Mouse (Mus musculus) heart, embryonic 14.5 days (tissue): ENCODE results near the gene Slc1a3. TPM values are rescaled to one million over a fixed set of nuclear protein-coding genes. Genes with fewer than 3 reads are reported as not detected.
A peak's percentile ranks its signal among the peaks of the same experiment; 100 is the strongest.

Experiments used
- ATAC-seq: fragments of 200-750 bp; cut with Nextera tagmentation; 2 replicates; pipeline ENCODE4 v1.8.0; 2017; ENCODE audit warnings: low read depth, moderate TSS enrichment; ENCODE audit not compliant: insufficient number of reproducible peaks, insufficient read depth, low FRiP score
- H3K27ac ChIP-seq, 2 experiments: fragments of 200-500 bp in 1 of 2; fragments of 300-500 bp in 1 of 2; sonication (generic) in 1 of 2; replicated peaks in 1 of 2; 2 replicates each; pipeline ENCODE4 v1.5.1; 2012 to 2014; ENCODE audit warnings: low read depth in 2 of 2, low read length in 2 of 2, control low read depth in 1 of 2, mild to moderate bottlenecking in 1 of 2, mixed read lengths in 1 of 2; ENCODE audit not compliant: control insufficient read depth in 1 of 2, insufficient read depth in 1 of 2
- H3K27me3 ChIP-seq: fragments of 300-500 bp; sonication (generic); 2 replicates; pipeline ENCODE4 v1.6.1; 2014; ENCODE audit warnings: mild to moderate bottlenecking, low read length, control low read depth; ENCODE audit not compliant: control insufficient read depth, insufficient read depth
- H3K36me3 ChIP-seq: fragments of 300-500 bp; sonication (generic); 2 replicates; pipeline ENCODE4 v1.6.1; 2014; ENCODE audit warnings: mild to moderate bottlenecking, control low read depth, low read length, mixed read lengths; ENCODE audit not compliant: control insufficient read depth, insufficient read depth
- H3K4me1 ChIP-seq, 2 experiments: fragments of 200-500 bp in 1 of 2; fragments of 300-500 bp in 1 of 2; sonication (generic) in 1 of 2; 2 replicates each; pipeline ENCODE4 v1.6.1; 2012 to 2014; ENCODE audit warnings: low read length in 2 of 2, control low read depth in 1 of 2, mixed read lengths in 1 of 2; ENCODE audit not compliant: control insufficient read depth in 2 of 2, insufficient read depth in 2 of 2
- H3K4me2 ChIP-seq: fragments of 300-500 bp; sonication (generic); 2 replicates; pipeline ENCODE4 v1.6.1; 2014; ENCODE audit warnings: mild to moderate bottlenecking, low read length
- H3K4me3 ChIP-seq, 2 experiments: fragments of 200-500 bp in 1 of 2; fragments of 300-500 bp in 1 of 2; sonication (generic) in 1 of 2; 2 replicates each; pipeline ENCODE4 v1.5.1; 2012 to 2014; ENCODE audit warnings: low read length in 2 of 2, mild to moderate bottlenecking in 2 of 2, control low read depth in 1 of 2, low read depth in 1 of 2, moderate library complexity in 1 of 2; ENCODE audit not compliant: control insufficient read depth in 1 of 2, insufficient read depth in 1 of 2
- H3K9ac ChIP-seq: fragments of 300-500 bp; sonication (generic); 2 replicates; pipeline ENCODE4 v1.6.1; 2014; ENCODE audit warnings: mild to moderate bottlenecking, low read length
- H3K9me3 ChIP-seq: fragments of 300-500 bp; sonication (generic); 2 replicates; pipeline ENCODE4 v1.6.1; 2016; ENCODE audit warnings: low read length, control low read depth; ENCODE audit not compliant: control insufficient read depth
- WGBS: fragments of 180-500 bp; shearing (Covaris S2); extraction: QIAGEN DNeasy Blood & Tissue Kit; methylation state at CpG from one replicate; pipeline ENCODE4 v1.1.7; 2014; 5-methylcytosine and 5-hydroxymethylcytosine counted together
- polyA plus RNA-seq: library from polyadenylated mRNA; unstranded; fragments of >200 nt; fragmentation: Nextera tagmentation; extraction: Ambion mirVana; gene quantifications from 2 replicates; pipeline ENCODE4 v1.2.1, GENCODE M21; 2014

The Slc1a3 gene
- polyA plus RNA-seq, 1 experiment from 2014 or later = 13.7 TPM

DNA sequence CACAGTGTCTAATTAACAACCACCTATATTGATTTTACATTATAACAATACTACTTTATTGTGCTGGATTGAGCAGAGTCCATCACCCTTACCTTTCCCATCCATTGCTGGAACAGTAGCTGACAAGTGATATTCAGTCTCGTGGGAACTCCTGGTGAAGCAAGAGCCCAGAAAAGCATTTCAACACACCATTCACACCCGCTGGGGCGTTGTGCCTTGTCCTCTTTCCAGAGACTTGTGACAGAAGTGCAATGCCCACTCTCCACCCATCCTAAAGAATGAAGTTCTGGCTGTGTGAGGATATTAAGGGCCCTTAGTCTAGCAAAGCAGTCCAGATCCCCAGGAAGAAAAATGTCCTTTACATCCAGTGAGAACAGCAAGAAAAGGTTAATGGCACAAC is 7.9 kb upstream of the Slc1a3 start:
- Histone ChIP-seq H3K9me3 (no peaks in the 10 kb centered on the region), H3K27ac (no peak overlapping the region), H3K27me3 (no peaks in the 10 kb centered on the region), H3K4me3 (no peak overlapping the region), H3K36me3 (no peaks in the 10 kb centered on the region), H3K4me1 (peaks cover 3 to 5% of the 10 kb centered on the region in 2 experiments; a peak in 3 of 4 replicates), H3K9ac (no peak overlapping the region), H3K4me2 (no peak overlapping the region)
- 63% methylated on average over 3 of the region's 3 CpGs for WGBS
- no peak for ATAC-seq

DNA sequence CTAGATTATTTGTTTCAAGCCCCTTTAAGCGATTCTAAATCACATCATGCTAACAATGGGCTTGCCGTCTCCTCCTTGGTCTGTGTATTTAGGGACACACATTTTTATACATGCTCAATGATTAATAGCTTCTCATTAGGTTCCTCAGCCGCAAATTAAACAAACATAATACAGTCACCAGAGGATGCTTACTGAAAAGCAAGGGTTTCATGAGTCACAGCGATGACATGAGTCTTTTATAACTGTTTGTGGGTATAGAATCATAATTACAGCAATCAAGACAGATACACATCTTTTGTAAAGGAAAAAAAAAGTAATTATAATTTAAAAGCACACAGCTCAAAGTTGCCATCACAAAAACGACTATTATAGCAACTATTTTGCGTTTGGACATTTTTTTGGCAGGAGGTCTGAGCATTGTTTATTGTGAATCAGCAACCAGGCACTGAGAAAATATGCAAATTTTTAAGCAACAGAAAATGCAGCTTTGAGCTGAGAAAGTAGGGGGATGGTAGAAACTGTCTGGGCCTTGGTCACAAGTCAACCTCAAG is 6.5 kb upstream of the Slc1a3 start:
- H3K27me3 ChIP-seq = no peaks in the 10 kb centered on the region
- H3K36me3 ChIP-seq = no peaks in the 10 kb centered on the region
- no peaks in the 10 kb centered on the region for H3K9me3 ChIP-seq
- ATAC-seq = no peak
- no peaks in the 10 kb centered on the region for H3K4me1 ChIP-seq
- no peak overlapping the region for H3K4me3 ChIP-seq
- WGBS = 62% methylated on average over 6 of the region's 6 CpGs
- H3K27ac ChIP-seq = no peak overlapping the region
- H3K4me2 ChIP-seq = no peak overlapping the region
- H3K9ac ChIP-seq = no peak overlapping the region

DNA sequence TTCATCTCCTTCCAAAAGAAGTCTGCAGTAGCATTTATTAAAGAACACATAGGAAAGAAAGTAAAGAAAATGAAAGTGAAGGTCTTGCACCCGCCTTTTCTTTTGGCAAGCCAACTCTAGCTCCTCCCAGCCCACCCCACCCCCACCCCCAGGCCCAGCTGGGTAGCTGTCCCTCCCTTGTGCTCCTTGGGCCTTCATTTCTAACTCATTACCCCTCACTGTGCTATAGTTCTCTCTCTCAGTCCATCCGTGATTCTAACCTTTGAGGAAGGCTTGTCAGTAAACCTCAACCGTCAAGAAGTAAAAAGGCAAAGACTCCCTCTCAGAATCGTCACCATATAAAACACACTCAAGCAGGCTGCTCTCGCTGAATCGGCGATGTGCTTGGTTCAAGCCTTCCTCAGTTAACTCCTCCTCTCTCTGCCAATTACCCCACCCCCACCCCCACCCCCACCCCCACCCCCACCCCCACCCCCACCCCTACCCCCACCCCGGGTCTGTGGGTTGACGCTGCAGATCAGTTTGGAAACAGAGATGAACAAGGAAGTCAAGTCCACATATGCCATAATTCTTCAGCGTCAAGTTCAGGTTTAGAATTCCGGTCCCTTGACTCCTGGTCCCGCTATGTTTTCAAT is 5.9 kb upstream of the Slc1a3 start:
- ATAC-seq = no peak
- 24% methylated on average over 11 of the region's 12 CpGs for WGBS
- Histone ChIP-seq H3K27ac (no peak overlapping the region), H3K4me2 (peak overlapping the region; percentile 30), H3K4me3 (no peak overlapping the region), H3K9me3 (no peaks in the 10 kb centered on the region), H3K27me3 (no peaks in the 10 kb centered on the region), H3K4me1 (no peaks in the 10 kb centered on the region), H3K36me3 (no peaks in the 10 kb centered on the region), H3K9ac (no peak overlapping the region)

DNA sequence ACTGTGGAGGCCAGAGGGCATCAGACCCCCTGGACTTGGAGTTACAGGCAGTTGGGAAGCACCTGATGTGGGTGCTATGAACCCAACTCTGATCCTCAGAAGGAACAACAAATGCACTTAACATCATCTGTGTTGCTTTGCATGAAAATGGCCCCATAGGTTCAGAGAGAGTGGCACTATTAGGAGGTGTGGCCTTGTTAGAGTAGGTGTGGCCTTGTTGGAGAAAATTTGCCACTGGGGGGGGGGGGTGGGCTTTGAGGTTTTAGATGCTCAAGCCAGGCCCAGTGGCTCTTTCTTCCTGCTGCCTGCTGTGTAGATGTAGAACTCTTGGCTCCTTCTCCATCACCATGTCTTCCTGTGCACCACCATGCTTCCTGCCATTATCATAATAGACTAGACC is 5.1 kb upstream of the Slc1a3 start:
- no peak for ATAC-seq
- no peak overlapping the region for H3K27ac ChIP-seq
- H3K27me3 ChIP-seq = no peaks in the 10 kb centered on the region
- 0 out of 4 replicates have a peak, but pooled peaks cover 0 to 4% of the 10 kb centered on the region in 2 experiments for H3K4me1 ChIP-seq
- no peak overlapping the region for H3K9ac ChIP-seq
- H3K4me2 ChIP-seq = no peak overlapping the region
- no peak overlapping the region for H3K4me3 ChIP-seq
- no peaks in the 10 kb centered on the region for H3K36me3 ChIP-seq
- H3K9me3 ChIP-seq = no peaks in the 10 kb centered on the region

DNA sequence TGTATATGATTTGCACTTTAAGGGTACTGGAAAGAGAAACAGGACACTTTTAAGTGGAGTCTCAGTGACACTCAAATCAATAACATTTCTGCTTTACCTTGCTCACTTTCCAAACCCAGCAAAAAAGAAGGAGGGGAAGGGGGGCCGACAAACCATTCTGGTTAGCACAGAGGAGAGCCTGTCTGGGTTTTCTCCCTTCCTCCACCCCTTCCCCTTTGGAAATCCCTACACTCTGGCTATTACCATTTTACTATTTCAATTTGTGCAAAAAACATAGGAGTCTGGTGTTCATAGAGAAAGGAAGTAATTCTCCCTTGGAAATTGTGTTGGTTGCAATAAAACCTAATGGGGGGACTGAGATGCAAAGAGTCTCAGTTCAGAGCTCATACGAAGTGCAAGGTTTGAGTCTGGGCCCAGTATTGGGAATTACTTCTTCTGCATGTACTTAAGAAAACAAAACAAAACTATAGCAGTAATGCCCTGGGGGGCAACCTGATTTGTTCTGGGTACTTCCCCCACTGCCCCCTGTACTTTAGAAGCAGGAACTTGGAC is 1.9 kb upstream of the Slc1a3 start:
- Histone ChIP-seq H3K4me1 (peaks cover 0 to 8% of the 10 kb centered on the region in 2 experiments; a peak in 1 of 4 replicates), H3K9ac (no peak overlapping the region), H3K36me3 (no peaks in the 10 kb centered on the region), H3K27me3 (no peaks in the 10 kb centered on the region), H3K27ac (no peak overlapping the region), H3K4me2 (no peak overlapping the region), H3K4me3 (no peak overlapping the region), H3K9me3 (no peaks in the 10 kb centered on the region)
- 86% methylated on average over 2 of the region's 2 CpGs for WGBS
- ATAC-seq = no peak

DNA sequence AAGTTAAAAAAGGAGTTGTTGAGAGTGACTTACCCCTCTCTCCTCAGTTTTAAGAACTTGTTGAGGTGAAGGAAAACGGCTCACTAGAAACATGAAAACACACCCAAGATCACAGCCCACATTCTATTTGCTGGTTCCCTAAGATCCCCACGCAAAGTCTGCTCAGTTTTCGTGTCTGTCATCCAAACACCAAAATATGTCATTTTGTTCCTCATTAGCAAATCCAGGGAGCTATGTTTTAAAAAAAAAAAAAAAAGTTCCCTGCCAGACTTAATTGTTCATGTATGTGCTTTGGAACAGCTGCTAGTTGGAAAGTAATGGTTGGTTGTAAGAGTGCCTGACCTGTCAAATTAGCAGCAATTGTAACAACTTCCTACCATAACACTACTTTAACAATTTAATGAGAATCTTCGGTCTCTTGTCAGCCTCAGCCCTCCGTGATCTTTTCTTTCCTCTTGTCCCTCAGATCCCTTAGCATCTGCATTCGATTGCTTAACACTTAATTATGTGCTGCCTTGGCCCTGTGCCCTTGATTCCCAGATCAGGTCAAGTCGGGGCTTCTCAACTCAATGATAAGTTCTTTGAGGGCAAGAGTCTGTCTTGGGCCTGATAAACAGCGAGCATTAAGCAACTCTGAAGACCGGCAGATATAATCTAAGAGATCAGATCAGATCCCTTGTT is 1.2 kb upstream of the Slc1a3 start:
- Histone ChIP-seq H3K27ac (no peak overlapping the region), H3K36me3 (no peaks in the 10 kb centered on the region), H3K4me1 (peaks cover 0 to 8% of the 10 kb centered on the region in 2 experiments; a peak in 1 of 4 replicates), H3K4me3 (no peak overlapping the region), H3K4me2 (no peak overlapping the region), H3K9me3 (no peaks in the 10 kb centered on the region), H3K27me3 (no peaks in the 10 kb centered on the region), H3K9ac (no peak overlapping the region)
- WGBS = 70% methylated on average over 9 of the region's 9 CpGs
- no peak for ATAC-seq

DNA sequence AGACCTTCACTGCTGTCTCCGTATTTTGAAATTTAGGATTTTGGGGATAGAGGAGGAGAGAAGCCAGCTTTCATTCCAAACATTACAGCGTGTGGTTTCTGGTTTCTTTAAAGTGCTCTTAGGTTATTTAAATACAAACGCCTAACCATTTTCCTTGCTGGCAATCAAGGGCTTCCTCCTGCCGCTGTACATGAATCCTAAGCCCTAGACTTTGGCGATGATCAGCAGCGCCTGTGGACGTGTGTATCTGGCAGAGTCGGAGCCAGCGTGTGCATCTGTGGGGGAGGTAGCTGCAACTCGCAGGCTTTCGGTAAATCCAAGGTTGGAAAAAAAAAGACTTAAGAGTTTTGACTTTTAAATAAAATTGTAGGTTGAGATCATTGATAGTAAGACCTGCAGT is 986 bp downstream of the Slc1a3 start:
- no peak overlapping the region for H3K27ac ChIP-seq
- peaks cover 0 to 8% of the 10 kb centered on the region in 2 experiments; a peak in 1 of 4 replicates for H3K4me1 ChIP-seq
- H3K9ac ChIP-seq = peak overlapping the region; percentile 75
- 2% methylated on average over 11 of the region's 11 CpGs for WGBS
- peak overlapping the region; percentile 70 to 71 for H3K4me3 ChIP-seq
- H3K36me3 ChIP-seq = no peaks in the 10 kb centered on the region
- no peaks in the 10 kb centered on the region for H3K27me3 ChIP-seq
- 0 out of 2 replicates have a peak, but pooled peaks have one; percentile 58 for ATAC-seq
- no peaks in the 10 kb centered on the region for H3K9me3 ChIP-seq
- peak overlapping the region; percentile 77 for H3K4me2 ChIP-seq
